Mouse (Mus musculus): Measurements from ENCODE around the gene Tph1.

- TF ChIP-seq POLR2A (IDR thresholded peaks at IDR 0.05; ENCODE audit: low read depth, low read length) (no peak), CTCF (IDR thresholded peaks at IDR 0.05; ENCODE audit: borderline replicate concordance, insufficient read depth, low read length) (no peak)
Measured at GRCm38 (mm10) chr7:46712250-46712649, 39.9 kb upstream of the Tph1 start.

All from embryonic fibroblast, embryonic 13.5 days (primary cell).